Mouse (Mus musculus): ENCODE measurements at regions not wholly inside any gene's neighbourhood (a gene's known extent, or its start where the extent isn't known, plus 50 kb on each side); places are given as distances from the start of the nearest gene placed in this dataset.
A peak's percentile ranks its signal among the peaks of the same experiment; 100 is the strongest.

DNA sequence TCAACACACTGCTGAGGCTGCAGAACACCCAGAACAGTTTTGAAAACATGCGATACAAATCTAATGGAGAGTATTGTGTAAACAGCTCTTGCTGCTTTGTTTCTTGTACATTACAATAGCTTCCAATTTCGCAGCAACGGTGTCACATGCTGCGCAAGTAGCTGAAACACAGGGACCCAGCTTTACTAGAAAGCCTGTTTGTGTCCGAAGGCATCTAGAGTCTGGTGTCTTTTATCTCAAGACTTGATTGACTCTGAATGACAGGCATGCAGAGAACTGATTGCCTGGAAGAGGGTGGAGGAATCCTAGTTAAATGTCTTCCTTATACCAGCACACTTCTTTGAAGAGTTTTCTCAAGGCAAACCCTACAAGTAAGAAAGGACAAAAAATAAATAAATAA lies 66.1 kb upstream of the Fgf10 start:
- no peak for DNase-seq

- DNase-seq, result peak in 1 of 2 experiments; percentile 19
These were observed 72.7 kb upstream of the Fgf10 start for GRCm38 (mm10) chr13:118596856-118597255.

GRCm38 (mm10) chr13:118596218-118596795 lies 73.3 kb upstream of the Fgf10 start:
- no peak for DNase-seq

- DNase-seq, result no peak
These were observed 77.5 kb upstream of the Fgf10 start for GRCm38 (mm10) chr13:118592074-118592473.

GRCm38 (mm10) chr13:118572555-118572954 lies 97.0 kb upstream of the Fgf10 start:
- DNase-seq, result no peak

DNA sequence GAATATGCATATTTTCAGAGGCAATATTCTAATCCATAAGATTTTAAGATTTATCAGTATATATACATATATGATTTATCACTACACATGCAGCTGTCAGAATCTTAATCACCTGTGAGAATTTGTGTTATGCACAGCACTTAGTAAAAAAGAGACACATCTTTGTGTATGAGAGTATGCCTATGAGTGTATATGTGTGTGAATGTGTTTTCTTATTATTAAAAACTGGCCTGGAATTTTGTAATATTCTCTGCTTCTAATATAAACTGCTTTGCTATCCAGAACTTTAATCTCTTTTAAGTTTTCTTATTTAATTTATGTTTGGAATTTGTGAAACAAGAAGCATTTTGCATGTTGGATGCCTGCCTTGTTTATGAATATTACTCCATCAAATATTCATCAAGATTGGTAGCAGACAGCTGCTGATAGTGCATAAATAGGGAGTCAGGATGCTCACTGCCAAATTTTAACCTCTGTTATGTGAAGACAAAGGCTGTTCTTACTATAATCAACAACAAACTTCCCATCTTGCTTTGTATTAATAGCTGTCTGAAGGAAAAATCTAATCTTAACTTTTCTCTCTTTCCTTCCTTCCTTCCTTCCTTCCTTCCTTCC lies 104.3 kb upstream of the Fgf10 start:
- DNase-seq, result no peak

DNA sequence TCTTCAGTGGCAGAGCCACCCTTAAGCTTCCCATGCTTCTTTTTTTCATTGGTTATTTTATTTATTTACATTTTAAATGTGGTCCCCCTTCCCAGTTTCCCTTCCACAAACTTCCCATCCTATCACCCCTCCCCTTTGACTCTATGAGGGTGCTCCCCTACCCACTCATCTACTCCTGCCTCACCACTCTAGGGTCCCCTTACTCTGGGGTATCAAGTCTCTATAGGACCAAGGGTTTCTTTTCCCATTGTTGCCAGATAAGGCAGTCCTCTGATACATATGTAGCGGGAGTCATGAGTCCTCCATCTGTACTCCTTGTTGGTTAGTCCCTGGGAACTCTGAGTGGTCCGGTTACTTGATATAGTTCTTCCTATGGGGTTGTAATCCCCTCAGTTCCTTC lies 110.6 kb upstream of the Fgf10 start:
- DNase-seq, result no peak

DNA sequence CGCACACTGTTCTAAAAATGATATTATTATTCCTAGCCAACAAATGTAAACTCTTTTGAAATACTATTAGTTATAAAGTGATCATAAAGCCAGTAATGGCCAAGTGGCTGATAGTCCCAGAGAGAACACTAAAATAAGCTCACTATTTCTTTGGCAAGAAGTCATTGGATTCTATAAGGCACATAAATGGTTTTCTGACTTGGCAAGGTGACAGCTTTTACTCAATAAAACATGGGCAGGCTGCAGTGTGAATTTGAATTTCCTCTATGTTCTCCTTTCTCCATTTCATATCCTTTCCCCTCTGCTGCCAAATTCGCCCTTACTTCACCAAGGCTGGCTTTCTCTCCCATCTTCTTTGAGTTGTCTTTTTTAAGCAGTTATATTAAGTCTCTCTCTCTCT lies 117.6 kb upstream of the Fgf10 start:
- DNase-seq, result no peak

DNA sequence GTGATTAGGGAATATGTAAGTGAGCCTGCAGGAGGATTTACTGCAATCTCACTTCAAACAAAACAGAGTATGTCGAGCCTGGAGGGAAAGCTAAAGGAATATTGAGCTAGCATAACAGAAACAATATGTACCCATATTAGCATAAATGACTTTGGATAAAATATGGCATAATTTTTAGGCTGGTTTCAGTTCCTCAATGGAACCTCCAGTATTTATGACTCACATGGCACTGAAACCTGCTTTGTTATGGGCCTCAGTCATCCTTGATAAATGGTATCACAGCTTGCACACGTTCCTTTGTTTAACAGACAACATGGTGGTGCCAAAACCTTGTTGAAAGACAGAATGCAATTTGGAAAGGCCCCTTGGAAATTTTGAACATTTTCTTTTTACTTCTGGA lies 130.8 kb upstream of the Fgf10 start:
- DNase-seq, result no peak

GRCm38 (mm10) chr13:118513961-118514360 lies 126.9 kb upstream of the Mrps30 start:
- no peak for DNase-seq

GRCm38 (mm10) chr13:118506136-118506535 lies 119.1 kb upstream of the Mrps30 start:
- DNase-seq, result peak; percentile 9 to 21

DNA sequence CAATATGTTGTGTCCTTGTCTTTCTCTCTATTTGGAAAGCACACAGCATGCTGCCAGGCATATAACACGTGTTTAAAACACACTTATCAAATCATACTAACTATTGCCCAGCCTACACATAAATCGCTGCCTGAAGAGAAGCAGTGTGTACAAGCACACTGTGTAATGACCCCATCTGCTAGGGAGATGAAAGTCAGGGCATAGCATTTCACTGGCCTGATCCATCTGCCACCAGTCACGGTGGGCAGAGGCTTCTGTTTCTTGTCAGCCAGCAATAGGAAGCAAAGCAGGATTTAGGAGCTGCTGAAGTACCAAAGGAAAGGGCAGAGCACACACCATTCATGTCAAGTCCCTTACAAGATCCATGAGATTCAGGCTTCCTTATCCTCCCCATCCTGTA lies 103.6 kb upstream of the Mrps30 start:
- DNase-seq, result no peak

DNA sequence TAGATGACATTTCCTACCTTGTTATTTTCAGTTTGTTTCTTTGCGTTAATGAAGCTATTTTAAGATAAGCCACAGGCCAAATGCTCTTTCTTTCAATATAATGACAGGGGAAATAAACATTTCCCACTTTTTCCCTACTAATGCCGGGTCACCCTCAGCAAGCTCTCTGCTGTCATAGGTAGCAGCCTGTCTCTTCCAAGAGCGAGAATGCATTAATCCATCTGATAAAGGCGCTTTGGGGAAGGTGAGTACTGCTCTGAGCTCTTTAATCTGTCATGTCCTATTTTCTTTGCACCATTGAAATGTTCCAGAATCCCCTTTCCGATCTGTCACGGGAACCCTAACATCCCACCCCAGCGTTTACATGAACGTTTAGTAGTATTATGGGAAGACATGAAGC lies 96.0 kb upstream of the Mrps30 start:
- DNase-seq, result no peak

DNA sequence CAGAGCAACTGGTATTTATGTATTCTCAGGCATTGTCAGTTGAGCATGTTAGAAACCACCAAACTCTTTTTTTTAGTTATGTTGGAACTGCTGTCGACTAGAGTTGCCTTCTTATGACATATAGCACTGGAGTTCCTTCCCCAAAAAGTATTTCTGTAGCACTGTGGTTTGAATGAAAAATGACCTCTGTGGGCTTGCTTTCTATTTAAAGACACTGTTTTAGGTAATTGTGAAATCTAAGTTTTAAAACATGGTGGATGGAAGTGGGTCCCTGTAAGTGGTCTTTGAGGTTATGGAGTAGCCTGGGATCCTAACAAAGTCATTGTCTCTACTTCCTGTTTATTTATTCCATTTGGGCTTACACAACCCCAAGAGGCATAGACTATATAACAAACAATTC lies 93.2 kb upstream of the Mrps30 start:
- no peak for DNase-seq

DNA sequence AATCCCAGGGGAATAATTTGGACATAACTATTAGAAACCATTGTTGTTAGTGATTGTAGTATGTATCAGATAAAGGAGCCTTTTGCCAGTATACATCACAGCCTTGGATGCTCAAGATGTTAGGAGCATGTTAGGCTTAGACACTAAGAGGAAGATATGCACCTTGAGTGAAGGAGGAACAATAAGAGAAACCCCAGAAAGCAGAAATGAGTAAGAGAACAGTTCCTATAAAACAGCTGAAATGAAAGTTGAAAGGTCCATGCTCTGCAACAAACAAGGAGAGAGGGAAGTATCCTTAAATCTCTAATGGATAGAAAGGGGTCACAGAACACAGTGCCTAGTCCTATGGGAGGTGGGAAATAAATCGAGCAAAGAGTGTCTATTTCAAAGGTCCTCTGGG lies 91.4 kb upstream of the Mrps30 start:
- no peak for DNase-seq

GRCm38 (mm10) chr13:118472578-118472977 lies 85.5 kb upstream of the Mrps30 start:
- no peak for DNase-seq

GRCm38 (mm10) chr13:118459672-118460384 lies 72.8 kb upstream of the Mrps30 start:
- DNase-seq, result no peak

GRCm38 (mm10) chr13:118448977-118449705 lies 62.1 kb upstream of the Mrps30 start:
- DNase-seq, result no peak

- no peak for DNase-seq
These were observed 54.4 kb upstream of the Mrps30 start for GRCm38 (mm10) chr13:118441322-118442064.

Measured in heart, adult 18-20 months (tissue).